Mouse (Mus musculus) forebrain, postnatal 0 days (tissue): Measurements from ENCODE around the gene Fam234b. TPM values are rescaled to one million over a fixed set of nuclear protein-coding genes. Genes with fewer than 3 reads are reported as not detected.

Source experiments
- ATAC-seq: fragments of 200-750 bp; cut with Nextera tagmentation; 2 replicates; pipeline ENCODE4 v1.8.0; 2017; ENCODE audit warnings: mild to moderate bottlenecking, moderate library complexity
- DNase-seq: peaks from one replicate; pipeline ENCODE4 v3.0.0-alpha.2; 2015
- H3K27ac ChIP-seq: fragments of 300-500 bp; sonication (generic); 2 replicates; pipeline ENCODE4 v1.5.1; 2014; ENCODE audit warnings: low read depth, mild to moderate bottlenecking, antibody characterized with exemption, low read length, moderate library complexity, mixed read lengths
- H3K27me3 ChIP-seq: fragments of 300-500 bp; sonication (generic); 2 replicates; pipeline ENCODE4 v1.6.1; 2014; ENCODE audit warnings: mild to moderate bottlenecking, low read length, mixed read lengths; ENCODE audit not compliant: insufficient read depth
- H3K36me3 ChIP-seq: fragments of 300-500 bp; sonication (generic); 2 replicates; pipeline ENCODE4 v1.6.1; 2014; ENCODE audit warnings: mild to moderate bottlenecking, moderate library complexity; ENCODE audit not compliant: insufficient read depth
- H3K4me1 ChIP-seq: fragments of 300-500 bp; sonication (generic); 2 replicates; pipeline ENCODE4 v1.6.1; 2014; ENCODE audit warnings: antibody characterized with exemption; ENCODE audit not compliant: insufficient read depth
- H3K4me2 ChIP-seq: fragments of 300-500 bp; sonication (generic); 2 replicates; pipeline ENCODE4 v1.6.1; 2014; ENCODE audit warnings: low read depth, mild to moderate bottlenecking, moderate library complexity
- H3K4me3 ChIP-seq: fragments of 300-500 bp; sonication (generic); 2 replicates; pipeline ENCODE4 v1.5.1; 2014; ENCODE audit warnings: low read depth, low read length, mixed read lengths
- H3K9ac ChIP-seq: fragments of 300-500 bp; sonication (generic); 2 replicates; pipeline ENCODE4 v1.6.1; 2014; ENCODE audit warnings: mild to moderate bottlenecking
- H3K9me3 ChIP-seq: fragments of 300-500 bp; sonication (generic); 2 replicates; pipeline ENCODE4 v1.6.1; 2016; ENCODE audit warnings: low read length
- CTCF ChIP-seq: sonication (generic); IDR thresholded peaks from 2 replicates; pipeline ENCODE4 v1.5.1; 2016; ENCODE audit warnings: antibody characterized with exemption, control low read depth, low read depth
- WGBS: fragments of 180-500 bp; shearing (Covaris S2); extraction: QIAGEN DNeasy Blood & Tissue Kit; methylation state at CpG from one replicate; pipeline ENCODE4 v1.1.7; 2014; 5-methylcytosine and 5-hydroxymethylcytosine counted together
- polyA plus RNA-seq: library from polyadenylated mRNA; unstranded; fragments of >200 nt; fragmentation: Nextera tagmentation; extraction: Ambion mirVana; gene quantifications from 2 replicates; pipeline ENCODE4 v1.2.1, GENCODE M21; 2015
- total RNA-seq: library from RNA; depleted of rRNA; stranded (reverse); fragments of >200 nt; gene quantifications from 2 replicates; pipeline ENCODE4 v1.2.3, GENCODE M21; 2014

Gene Fam234b
- total and polyA plus RNA-seq, 2 experiments from 2014 or later: 81.3 to 118 TPM

GRCm38 (mm10) chr6:135273066-135273465, 75.3 kb downstream of the Fam234b start:
- no peak overlapping the region for H3K27ac ChIP-seq

GRCm38 (mm10) chr6:135275231-135275630, 77.5 kb downstream of the Fam234b start:
- H3K4me2 ChIP-seq: no peak overlapping the region
- no peaks in the 10 kb centered on the region for H3K9me3 ChIP-seq
- H3K27ac ChIP-seq: no peak overlapping the region
- no peaks in the 10 kb centered on the region for H3K4me1 ChIP-seq
- no peaks in the 10 kb centered on the region for H3K27me3 ChIP-seq
- H3K36me3 ChIP-seq: no peaks in the 10 kb centered on the region
- WGBS: 71% methylated on average over 4 of the region's 4 CpGs
- ATAC-seq: no peak
- no peak overlapping the region for H3K9ac ChIP-seq
- DNase-seq: no peak
- H3K4me3 ChIP-seq: no peak overlapping the region
- TF ChIP-seq CTCF: no peak

More at GRCm38 (mm10) chr6:135273066-135273465, 75.3 kb downstream of the Fam234b start:
- Histone ChIP-seq H3K36me3 (no peaks in the 10 kb centered on the region), H3K4me1 (no peaks in the 10 kb centered on the region), H3K4me3 (no peak overlapping the region), H3K4me2 (no peak overlapping the region), H3K27me3 (no peaks in the 10 kb centered on the region), H3K9me3 (no peaks in the 10 kb centered on the region), H3K9ac (no peak overlapping the region)
- no peak for ATAC-seq
- no peak for DNase-seq
- 96% methylated on average over 6 of the region's 6 CpGs for WGBS
- TF ChIP-seq CTCF: no peak

- Histone ChIP-seq H3K27me3 (no peaks in the 10 kb centered on the region), H3K9ac (no peak overlapping the region), H3K4me3 (no peak overlapping the region), H3K4me1 (no peaks in the 10 kb centered on the region), H3K9me3 (no peaks in the 10 kb centered on the region), H3K27ac (no peak overlapping the region), H3K36me3 (no peaks in the 10 kb centered on the region), H3K4me2 (no peak overlapping the region)
- DNase-seq (no peak), ATAC-seq (no peak)
- 79% methylated on average over 6 of the region's 6 CpGs for WGBS
- no peak for TF ChIP-seq CTCF
Measured at GRCm38 (mm10) chr6:135276474-135277295, 78.9 kb downstream of the Fam234b start.

GRCm38 (mm10) chr6:135278302-135278701, 80.5 kb downstream of the Fam234b start:
- ATAC-seq (no peak), DNase-seq (no peak)
- Histone ChIP-seq H3K9ac (no peak overlapping the region), H3K4me2 (no peak overlapping the region), H3K9me3 (no peaks in the 10 kb centered on the region), H3K27ac (no peak overlapping the region), H3K27me3 (no peaks in the 10 kb centered on the region), H3K4me3 (no peak overlapping the region), H3K36me3 (no peaks in the 10 kb centered on the region), H3K4me1 (no peaks in the 10 kb centered on the region)
- no peak for TF ChIP-seq CTCF
- WGBS: 91% methylated on average over 6 of the region's 6 CpGs

- ATAC-seq (no peak; the same call in 1 of the 2 replicates), DNase-seq (no peak)
- Histone ChIP-seq H3K9ac (no peak overlapping the region), H3K4me1 (no peaks in the 10 kb centered on the region), H3K4me3 (no peak overlapping the region), H3K27ac (no peak overlapping the region), H3K27me3 (no peaks in the 10 kb centered on the region), H3K36me3 (no peaks in the 10 kb centered on the region), H3K9me3 (no peaks in the 10 kb centered on the region), H3K4me2 (no peak overlapping the region)
- 57% methylated on average over 5 of the region's 5 CpGs for WGBS
- no peak for TF ChIP-seq CTCF
Measured at GRCm38 (mm10) chr6:135279286-135279685, 81.5 kb downstream of the Fam234b start.

- TF ChIP-seq CTCF: no peak
- H3K4me2 ChIP-seq: no peak overlapping the region
- no peak overlapping the region for H3K4me3 ChIP-seq
- WGBS: 52% methylated on average over 10 of the region's 10 CpGs
- DNase-seq: no peak
- no peak for ATAC-seq
- H3K27me3 ChIP-seq: no peaks in the 10 kb centered on the region
- no peaks in the 10 kb centered on the region for H3K36me3 ChIP-seq
- H3K9me3 ChIP-seq: no peaks in the 10 kb centered on the region
- H3K27ac ChIP-seq: no peak overlapping the region
- H3K9ac ChIP-seq: no peak overlapping the region
- H3K4me1 ChIP-seq: no peaks in the 10 kb centered on the region
Measured at GRCm38 (mm10) chr6:135279856-135280255, 82.1 kb downstream of the Fam234b start.

- ATAC-seq (no peak), DNase-seq (no peak)
- no peak for TF ChIP-seq CTCF
- WGBS: 77% methylated on average over 4 of the region's 4 CpGs
- no peaks in the 10 kb centered on the region for H3K27me3 ChIP-seq
- H3K36me3 ChIP-seq: no peaks in the 10 kb centered on the region
- H3K4me2 ChIP-seq: no peak overlapping the region
- no peak overlapping the region for H3K4me3 ChIP-seq
- no peak overlapping the region for H3K27ac ChIP-seq
- peaks cover 8% of the 10 kb centered on the region for H3K4me1 ChIP-seq
- H3K9me3 ChIP-seq: no peaks in the 10 kb centered on the region
- no peak overlapping the region for H3K9ac ChIP-seq
Measured at GRCm38 (mm10) chr6:135292391-135292790, 94.6 kb downstream of the Fam234b start.
